Mouse (Mus musculus): ENCODE measurements around the gene Rps19bp1. TPM values are rescaled to one million over a fixed set of nuclear protein-coding genes. Genes with fewer than 3 reads are reported as not detected.

Gene Rps19bp1
- polyA plus RNA-seq, 1 experiment from 2014 or later = 36.1 TPM

DNA sequence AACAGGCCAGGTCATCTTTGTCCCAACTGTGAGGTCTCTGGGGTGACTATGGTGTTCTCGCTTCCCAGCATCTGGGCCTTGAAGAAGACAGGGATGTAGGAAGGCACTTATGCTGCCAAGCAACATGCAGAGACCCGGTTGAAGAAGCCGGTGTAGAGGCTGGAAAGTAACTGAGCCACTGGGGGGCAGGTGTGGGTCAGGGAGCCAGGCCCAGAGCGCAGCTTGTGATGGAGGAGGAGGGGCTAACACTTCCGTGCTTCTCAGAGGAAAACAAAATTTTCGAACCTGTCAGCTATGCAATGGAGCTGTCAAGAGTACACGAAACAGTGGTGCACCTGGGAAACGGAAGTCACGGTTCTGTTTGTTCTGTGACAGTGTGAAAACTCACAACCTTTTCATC, 13.0 kb upstream of the Rps19bp1 start:
- Histone ChIP-seq H3K36me3 (ENCODE audit: insufficient read depth, low read length) (no peaks in the 10 kb centered on the region), H3K9ac (replicated peaks; ENCODE audit: low read depth) (no peak overlapping the region), H3K4me3 (ENCODE audit: low read depth, low read length) (no peak overlapping the region), H3K4me1 (ENCODE audit: insufficient read depth, low read depth, low read length) (no peaks in the 10 kb centered on the region), H3K4me2 (replicated peaks; ENCODE audit: low read depth, low read length) (no peak overlapping the region), H3K27ac (ENCODE audit: low read length) (no peak overlapping the region), H3K9me3 (ENCODE audit: low read length) (no peaks in the 10 kb centered on the region), H3K27me3 (replicated peaks; ENCODE audit: insufficient read depth, low read length) (no peaks in the 10 kb centered on the region)
- DNase-seq (ENCODE audit: low spot score) (no peak), ATAC-seq (no peak)
- WGBS = 46% methylated on average over 9 of the region's 9 CpGs
- TF ChIP-seq CTCF (IDR thresholded peaks at IDR 0.05) = no peak
- TF ChIP-seq EP300 (IDR thresholded peaks at IDR 0.05) = no peak

DNA sequence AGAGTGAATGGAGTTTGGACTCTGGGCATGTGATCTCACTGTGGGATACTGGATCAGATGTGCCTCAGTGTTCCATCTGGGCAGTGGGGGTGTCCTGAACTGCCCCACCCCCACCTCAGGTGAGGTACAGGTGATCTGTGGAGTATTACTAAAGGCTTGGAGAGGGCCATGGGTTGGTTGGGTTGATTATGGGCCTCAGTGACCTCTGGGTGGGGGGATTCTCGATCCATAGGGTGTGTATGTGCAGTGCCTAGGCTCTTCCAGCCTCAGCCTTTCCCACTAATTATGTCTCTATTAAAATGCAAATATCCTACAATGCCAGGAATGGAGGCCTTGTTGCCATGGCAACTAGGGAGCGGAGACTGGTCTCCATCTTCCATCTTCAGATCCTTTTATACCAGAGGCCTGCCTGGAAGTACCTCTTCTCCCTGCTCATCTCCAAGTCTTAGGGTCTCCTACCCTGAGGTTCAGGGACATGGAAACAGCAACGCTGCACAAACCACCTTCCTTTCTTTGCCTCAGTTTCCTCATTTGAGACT, 7.8 kb upstream of the Rps19bp1 start:
- WGBS = 80% methylated on average over 3 of the region's 3 CpGs

DNA sequence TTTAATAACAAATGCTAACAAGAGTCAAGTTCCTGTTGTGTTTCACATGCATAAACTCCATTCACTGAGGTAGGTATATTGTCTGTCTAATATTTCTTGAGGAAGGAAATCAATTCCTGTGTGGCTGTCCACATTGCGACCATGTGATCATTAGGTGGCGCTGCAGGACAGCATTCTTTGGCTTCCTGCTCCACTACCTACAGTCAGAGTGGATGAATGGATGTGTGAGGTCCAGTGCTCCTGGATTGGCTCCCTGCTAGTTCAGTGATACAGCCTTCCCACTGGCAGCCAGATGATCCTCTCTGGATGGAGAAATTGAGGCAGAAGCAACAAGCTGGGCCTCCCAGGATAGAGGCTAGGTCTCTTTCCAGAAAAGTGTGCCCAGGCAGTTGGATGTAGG, 2.2 kb upstream of the Rps19bp1 start:
- Histone ChIP-seq H3K27me3 (replicated peaks; ENCODE audit: insufficient read depth, low read length) (no peaks in the 10 kb centered on the region), H3K36me3 (ENCODE audit: insufficient read depth, low read length) (no peaks in the 10 kb centered on the region), H3K9me3 (ENCODE audit: low read length) (no peaks in the 10 kb centered on the region), H3K9ac (replicated peaks; ENCODE audit: low read depth) (no peak overlapping the region), H3K4me2 (replicated peaks; ENCODE audit: low read depth, low read length) (no peak overlapping the region), H3K4me3 (ENCODE audit: low read depth, low read length) (no peak overlapping the region), H3K27ac (ENCODE audit: low read length) (no peak overlapping the region), H3K4me1 (ENCODE audit: insufficient read depth, low read depth, low read length) (no peaks in the 10 kb centered on the region)
- DNase-seq (ENCODE audit: low spot score) = peak; percentile 84
- 2% methylated on average over 2 of the region's 2 CpGs for WGBS
- ATAC-seq = peak; percentile 36
- TF ChIP-seq CTCF (IDR thresholded peaks at IDR 0.05) (peak; percentile 93), EP300 (IDR thresholded peaks at IDR 0.05) (no peak)

More for the DNA sequence above, 7.8 kb upstream of the Rps19bp1 start:
- Histone ChIP-seq H3K4me1 (ENCODE audit: insufficient read depth, low read depth, low read length) (no peaks in the 10 kb centered on the region), H3K36me3 (ENCODE audit: insufficient read depth, low read length) (no peaks in the 10 kb centered on the region), H3K4me3 (ENCODE audit: low read depth, low read length) (no peak overlapping the region), H3K9ac (replicated peaks; ENCODE audit: low read depth) (no peak overlapping the region), H3K9me3 (ENCODE audit: low read length) (no peaks in the 10 kb centered on the region), H3K4me2 (replicated peaks; ENCODE audit: low read depth, low read length) (no peak overlapping the region), H3K27ac (ENCODE audit: low read length) (no peak overlapping the region), H3K27me3 (replicated peaks; ENCODE audit: insufficient read depth, low read length) (no peaks in the 10 kb centered on the region)
- ATAC-seq (no peak), DNase-seq (ENCODE audit: low spot score) (no peak)
- TF ChIP-seq CTCF (IDR thresholded peaks at IDR 0.05) (no peak), EP300 (IDR thresholded peaks at IDR 0.05) (no peak)

DNA sequence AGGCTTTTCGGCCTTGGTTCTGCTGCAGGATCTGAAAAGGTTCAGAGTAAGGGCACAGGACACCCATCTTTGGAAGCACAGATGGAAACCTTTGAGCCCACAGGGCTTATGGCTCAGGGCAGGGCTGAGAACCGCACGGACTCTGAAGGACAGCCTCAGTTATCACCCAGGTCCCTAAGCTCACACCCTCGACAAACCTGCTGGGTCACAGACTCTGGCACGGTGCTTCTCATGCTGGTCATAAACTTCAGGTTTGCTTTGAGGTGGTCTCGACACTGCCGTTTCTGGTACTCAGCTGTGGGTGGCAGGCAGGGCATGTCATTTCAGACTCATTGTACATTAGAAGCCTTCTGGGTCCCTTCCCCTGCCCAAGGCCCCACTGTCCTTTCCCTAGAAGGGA, 3.0 kb downstream of the Rps19bp1 start:
- H3K4me3 ChIP-seq (ENCODE audit: low read depth, low read length) = no peak overlapping the region
- no peak overlapping the region for H3K27ac ChIP-seq (ENCODE audit: low read length)
- H3K9me3 ChIP-seq (ENCODE audit: low read length) = no peaks in the 10 kb centered on the region
- no peak for DNase-seq (ENCODE audit: low spot score)
- no peak overlapping the region for H3K9ac ChIP-seq (replicated peaks; ENCODE audit: low read depth)
- H3K4me1 ChIP-seq (ENCODE audit: insufficient read depth, low read depth, low read length) = peaks cover 10% of the 10 kb centered on the region; the same call in 1 of the 2 replicates
- H3K4me2 ChIP-seq (replicated peaks; ENCODE audit: low read depth, low read length) = no peak overlapping the region
- peaks cover 13% of the 10 kb centered on the region for H3K36me3 ChIP-seq (ENCODE audit: insufficient read depth, low read length)
- WGBS = 79% methylated on average over 7 of the region's 7 CpGs
- no peaks in the 10 kb centered on the region for H3K27me3 ChIP-seq (replicated peaks; ENCODE audit: insufficient read depth, low read length)
- no peak for TF ChIP-seq CTCF (IDR thresholded peaks at IDR 0.05)
- TF ChIP-seq EP300 (IDR thresholded peaks at IDR 0.05) = no peak
- ATAC-seq = no peak

DNA sequence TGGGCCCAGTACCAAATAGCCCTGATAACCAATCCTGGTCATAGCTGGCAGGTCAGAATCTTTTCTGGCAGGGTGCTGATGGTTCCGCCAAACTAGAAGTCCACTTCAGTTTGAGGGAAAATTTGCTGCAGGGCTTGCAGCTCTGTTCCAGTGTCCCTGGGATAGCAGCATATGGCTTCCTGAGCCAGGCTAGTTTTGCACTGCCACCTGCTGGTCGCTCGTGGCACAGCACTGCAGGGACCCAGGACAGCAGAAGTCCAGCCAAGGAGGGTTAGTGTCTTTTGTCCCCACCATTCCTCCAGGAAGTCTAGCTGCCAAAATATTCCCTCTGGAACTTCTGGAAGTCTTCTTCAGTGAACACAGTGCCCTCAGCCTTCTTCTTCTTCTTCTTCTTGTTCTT, 3.4 kb downstream of the Rps19bp1 start:
- Histone ChIP-seq H3K27ac (ENCODE audit: low read length) (no peak overlapping the region), H3K4me3 (ENCODE audit: low read depth, low read length) (no peak overlapping the region), H3K4me1 (ENCODE audit: insufficient read depth, low read depth, low read length) (peaks cover 10% of the 10 kb centered on the region; the same call in 1 of the 2 replicates), H3K27me3 (replicated peaks; ENCODE audit: insufficient read depth, low read length) (no peaks in the 10 kb centered on the region), H3K9ac (replicated peaks; ENCODE audit: low read depth) (no peak overlapping the region), H3K36me3 (ENCODE audit: insufficient read depth, low read length) (peaks cover 13% of the 10 kb centered on the region), H3K4me2 (replicated peaks; ENCODE audit: low read depth, low read length) (no peak overlapping the region), H3K9me3 (ENCODE audit: low read length) (no peaks in the 10 kb centered on the region)
- WGBS = 13% methylated on average over 3 of the region's 3 CpGs
- TF ChIP-seq EP300 (IDR thresholded peaks at IDR 0.05) (no peak), CTCF (IDR thresholded peaks at IDR 0.05) (peak; percentile 96)
- no peak for ATAC-seq
- DNase-seq (ENCODE audit: low spot score) = peak; percentile 84

DNA sequence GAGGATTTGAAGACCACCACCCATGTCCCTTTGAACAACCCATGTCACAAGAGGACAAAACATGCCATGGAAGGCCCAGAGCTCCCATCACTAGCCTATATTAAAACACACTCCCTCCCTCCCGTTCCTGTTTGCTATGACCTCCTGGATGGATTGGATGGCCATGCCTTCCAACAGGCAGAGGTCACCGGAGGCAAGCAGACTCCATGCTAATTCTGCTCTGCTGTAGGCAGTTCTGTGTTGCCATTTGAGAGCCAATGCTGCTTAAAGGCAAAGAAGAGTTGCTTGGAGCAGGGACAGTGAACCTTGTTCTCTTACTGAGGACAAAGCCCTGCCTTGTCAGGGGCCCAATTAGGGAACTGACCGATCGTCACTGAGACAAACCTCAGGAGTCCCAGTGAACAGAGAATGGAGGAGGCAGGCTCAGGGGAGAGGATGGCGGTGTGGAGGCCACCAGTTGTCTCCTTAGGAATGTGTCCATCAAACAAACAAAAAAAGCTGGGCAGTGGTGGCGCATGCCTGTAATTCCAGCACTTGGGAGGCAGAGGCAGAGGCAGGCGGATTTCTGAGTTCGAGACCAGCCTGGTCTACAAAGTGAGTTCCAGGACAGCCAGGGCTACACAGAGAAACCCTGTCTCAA, 4.6 kb downstream of the Rps19bp1 start:
- Histone ChIP-seq H3K27ac (ENCODE audit: low read length) (no peak overlapping the region), H3K4me2 (replicated peaks; ENCODE audit: low read depth, low read length) (no peak overlapping the region), H3K9ac (replicated peaks; ENCODE audit: low read depth) (no peak overlapping the region), H3K9me3 (ENCODE audit: low read length) (no peaks in the 10 kb centered on the region), H3K4me3 (ENCODE audit: low read depth, low read length) (no peak overlapping the region), H3K4me1 (ENCODE audit: insufficient read depth, low read depth, low read length) (peaks cover 10% of the 10 kb centered on the region; the same call in 1 of the 2 replicates), H3K36me3 (ENCODE audit: insufficient read depth, low read length) (peaks cover 13% of the 10 kb centered on the region), H3K27me3 (replicated peaks; ENCODE audit: insufficient read depth, low read length) (no peaks in the 10 kb centered on the region)
- TF ChIP-seq CTCF (IDR thresholded peaks at IDR 0.05) (no peak), EP300 (IDR thresholded peaks at IDR 0.05) (no peak)
- WGBS = 72% methylated on average over 8 of the region's 8 CpGs
- DNase-seq (ENCODE audit: low spot score) (no peak), ATAC-seq (no peak)
